Mouse (Mus musculus): ENCODE results near the gene Fam114a2. TPM values are rescaled to one million over a fixed set of nuclear protein-coding genes. Genes with fewer than 3 reads are reported as not detected.

Fam114a2 gene
- polyA plus RNA-seq, 1 experiment from 2014 or later, result 111 TPM

DNA sequence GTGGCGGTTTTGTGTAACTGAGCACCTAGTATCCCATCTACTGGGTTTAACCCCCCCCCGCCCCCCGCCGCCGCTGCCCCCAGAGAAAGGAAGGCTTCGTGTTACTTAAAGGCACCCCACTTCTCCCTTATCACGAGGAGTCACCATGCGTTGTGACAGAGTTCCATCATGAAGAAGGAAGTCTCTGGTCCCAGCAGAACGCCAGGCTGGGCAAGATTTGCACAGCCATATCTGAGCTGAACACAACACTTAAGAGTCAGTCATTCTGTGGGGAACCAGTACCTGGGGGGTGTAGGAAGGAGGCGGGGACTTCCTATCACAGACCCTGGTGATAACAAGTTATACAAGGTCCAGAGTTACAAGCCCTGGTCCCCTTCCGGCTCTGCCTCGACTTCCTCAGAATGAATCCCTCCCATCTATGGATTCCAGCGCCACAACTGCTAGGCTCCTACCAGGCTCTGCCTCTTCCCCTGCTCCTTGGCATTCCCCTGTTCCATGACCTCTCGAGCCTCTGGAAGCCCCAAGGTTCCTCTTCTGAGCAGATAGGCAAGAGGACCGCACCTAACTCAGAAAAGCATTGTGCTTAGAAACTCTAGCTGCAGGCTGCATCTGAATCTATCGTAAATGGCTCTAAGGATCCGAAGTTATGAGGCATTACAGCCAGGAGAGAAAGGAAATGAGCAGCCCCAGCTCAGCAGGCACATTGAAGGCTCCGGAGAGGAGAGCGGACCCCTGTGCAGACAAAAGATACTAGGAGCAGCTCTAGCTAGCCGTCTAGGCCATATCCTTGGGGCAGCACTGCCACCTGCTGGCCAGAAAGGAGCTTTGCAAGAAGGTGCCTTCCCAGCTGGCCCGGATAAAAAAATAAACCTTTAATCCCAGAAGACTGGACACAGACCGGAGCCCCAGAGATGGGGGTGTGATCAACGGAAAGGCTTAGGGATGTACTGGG lies 51.0 kb downstream of the Fam114a2 start:
- H3K9me3 ChIP-seq (ENCODE audit: control insufficient read depth, low read length), result no peaks in the 10 kb centered on the region
- no peaks in the 10 kb centered on the region for H3K36me3 ChIP-seq (ENCODE audit: control insufficient read depth, insufficient read depth)
- ATAC-seq, result peak; percentile 93
- peak overlapping the region; percentile 54 for H3K9ac ChIP-seq (replicated peaks; ENCODE audit: low read depth, low read length)
- peak overlapping the region; percentile 17; the same call in 1 of the 2 replicates for H3K4me2 ChIP-seq (ENCODE audit: low read length)
- no peak overlapping the region for H3K27ac ChIP-seq (ENCODE audit: low read length)
- no peaks in the 10 kb centered on the region for H3K27me3 ChIP-seq (replicated peaks; ENCODE audit: control insufficient read depth, insufficient read depth, low read length)
- peaks cover 4% of the 10 kb centered on the region; the same call in 1 of the 2 replicates for H3K4me1 ChIP-seq (replicated peaks; ENCODE audit: control insufficient read depth, insufficient read depth, low read length)
- 59% methylated on average over 23 of the region's 23 CpGs for WGBS
- H3K4me3 ChIP-seq (replicated peaks; ENCODE audit: low read length), result no peak overlapping the region

DNA sequence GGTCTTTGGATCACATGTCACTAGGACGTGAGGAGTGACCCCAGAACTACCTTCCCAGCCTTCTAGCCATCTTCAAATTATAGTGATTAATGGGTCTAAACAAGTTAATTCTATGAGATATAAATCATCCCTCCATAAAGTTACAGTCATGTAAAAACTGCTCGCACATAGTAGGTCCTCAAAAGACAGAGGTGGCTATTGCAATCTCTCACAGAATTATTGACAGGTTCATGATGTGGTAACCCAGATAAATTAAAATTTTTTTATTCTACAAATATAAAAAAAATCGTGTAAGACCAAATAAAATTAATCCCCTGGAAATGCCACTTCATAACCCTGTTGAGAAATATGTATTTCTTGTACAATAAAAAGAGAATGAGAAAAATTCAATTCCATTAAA lies 52.6 kb downstream of the Fam114a2 start:
- Histone ChIP-seq H3K9ac (replicated peaks; ENCODE audit: low read depth, low read length) (no peak overlapping the region), H3K27me3 (replicated peaks; ENCODE audit: control insufficient read depth, insufficient read depth, low read length) (no peaks in the 10 kb centered on the region), H3K4me3 (replicated peaks; ENCODE audit: low read length) (no peak overlapping the region), H3K4me1 (replicated peaks; ENCODE audit: control insufficient read depth, insufficient read depth, low read length) (peaks cover 4% of the 10 kb centered on the region; the same call in 1 of the 2 replicates), H3K9me3 (ENCODE audit: control insufficient read depth, low read length) (no peaks in the 10 kb centered on the region), H3K4me2 (ENCODE audit: low read length) (no peak overlapping the region), H3K36me3 (ENCODE audit: control insufficient read depth, insufficient read depth) (no peaks in the 10 kb centered on the region), H3K27ac (ENCODE audit: low read length) (no peak overlapping the region)
- WGBS, result 81% methylated on average over 3 of the region's 3 CpGs
- ATAC-seq, result no peak

DNA sequence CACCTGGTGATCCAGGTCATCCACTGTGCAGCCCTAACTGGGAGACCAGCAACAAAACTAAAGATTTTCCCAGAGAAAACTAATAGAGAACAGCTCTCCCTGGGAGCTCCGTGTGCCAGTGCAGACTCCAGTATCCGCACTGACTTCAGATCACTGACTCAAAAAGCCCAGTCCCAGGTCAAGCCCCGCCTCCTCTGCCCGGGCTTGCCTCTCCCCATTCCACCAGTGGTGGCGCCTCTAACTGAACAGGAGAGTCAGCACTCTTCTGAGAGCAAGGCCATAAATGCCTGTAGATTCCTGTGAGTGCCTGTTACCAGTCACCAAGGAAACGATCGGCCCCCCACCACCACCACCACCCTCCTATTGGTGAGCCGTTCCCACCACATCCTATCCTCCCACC lies 53.4 kb downstream of the Fam114a2 start:
- Histone ChIP-seq H3K27me3 (replicated peaks; ENCODE audit: control insufficient read depth, insufficient read depth, low read length) (no peaks in the 10 kb centered on the region), H3K4me2 (ENCODE audit: low read length) (no peak overlapping the region), H3K9ac (replicated peaks; ENCODE audit: low read depth, low read length) (no peak overlapping the region), H3K4me1 (replicated peaks; ENCODE audit: control insufficient read depth, insufficient read depth, low read length) (peaks cover 4% of the 10 kb centered on the region; the same call in 1 of the 2 replicates), H3K27ac (ENCODE audit: low read length) (no peak overlapping the region), H3K36me3 (ENCODE audit: control insufficient read depth, insufficient read depth) (no peaks in the 10 kb centered on the region), H3K9me3 (ENCODE audit: control insufficient read depth, low read length) (no peaks in the 10 kb centered on the region), H3K4me3 (replicated peaks; ENCODE audit: low read length) (no peak overlapping the region)
- WGBS, result 51% methylated on average over 8 of the region's 8 CpGs
- ATAC-seq, result no peak

DNA sequence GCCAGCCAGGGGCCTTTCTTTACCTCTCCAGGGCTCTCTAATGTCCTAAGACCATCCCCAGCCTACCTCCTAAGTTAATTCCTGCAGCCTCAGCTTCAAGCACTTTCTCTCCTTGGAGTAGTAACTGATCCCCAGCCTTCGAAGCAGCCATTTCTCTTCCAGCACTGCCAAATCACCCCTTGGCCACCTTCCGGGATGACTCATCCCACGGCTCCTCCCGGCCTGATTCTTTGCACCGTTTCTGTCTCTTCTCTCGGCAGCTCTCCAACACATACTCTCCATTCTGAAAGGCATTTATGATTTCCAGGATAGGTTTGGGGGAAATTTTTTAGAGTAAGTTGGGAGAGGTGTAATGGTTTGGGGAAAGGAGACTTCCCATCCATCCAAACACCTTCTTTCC lies 58.7 kb downstream of the Fam114a2 start:
- Histone ChIP-seq H3K4me3 (replicated peaks; ENCODE audit: low read length) (no peak overlapping the region), H3K9me3 (ENCODE audit: control insufficient read depth, low read length) (no peaks in the 10 kb centered on the region), H3K4me1 (replicated peaks; ENCODE audit: control insufficient read depth, insufficient read depth, low read length) (no peaks in the 10 kb centered on the region), H3K27me3 (replicated peaks; ENCODE audit: control insufficient read depth, insufficient read depth, low read length) (no peaks in the 10 kb centered on the region), H3K36me3 (ENCODE audit: control insufficient read depth, insufficient read depth) (no peaks in the 10 kb centered on the region), H3K9ac (replicated peaks; ENCODE audit: low read depth, low read length) (no peak overlapping the region), H3K27ac (ENCODE audit: low read length) (no peak overlapping the region), H3K4me2 (ENCODE audit: low read length) (no peak overlapping the region)
- ATAC-seq, result no peak
- 84% methylated on average over 6 of the region's 6 CpGs for WGBS

DNA sequence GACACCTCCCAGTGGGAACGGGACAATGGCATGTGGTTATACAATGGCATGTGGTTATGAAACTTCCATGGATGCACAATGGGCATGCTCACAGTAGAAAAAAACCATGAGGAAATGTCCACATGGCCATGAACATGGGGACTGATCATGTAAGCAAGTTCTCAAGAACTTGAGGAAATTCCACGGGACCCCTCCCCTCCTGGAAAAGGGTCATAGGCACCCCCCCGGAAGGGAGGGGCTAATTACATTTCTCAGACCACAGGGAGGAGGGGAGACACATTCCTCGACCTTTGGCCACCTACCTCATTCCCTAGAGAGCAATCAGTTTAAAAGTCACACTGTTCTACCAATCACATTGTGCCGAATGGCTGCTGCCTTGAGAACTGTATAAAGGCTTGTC lies 64.0 kb downstream of the Fam114a2 start:
- Histone ChIP-seq H3K27me3 (replicated peaks; ENCODE audit: control insufficient read depth, insufficient read depth, low read length) (no peaks in the 10 kb centered on the region), H3K4me2 (ENCODE audit: low read length) (no peak overlapping the region), H3K4me3 (replicated peaks; ENCODE audit: low read length) (no peak overlapping the region), H3K9me3 (ENCODE audit: control insufficient read depth, low read length) (no peaks in the 10 kb centered on the region), H3K36me3 (ENCODE audit: control insufficient read depth, insufficient read depth) (no peaks in the 10 kb centered on the region), H3K9ac (replicated peaks; ENCODE audit: low read depth, low read length) (no peak overlapping the region), H3K27ac (ENCODE audit: low read length) (no peak overlapping the region), H3K4me1 (replicated peaks; ENCODE audit: control insufficient read depth, insufficient read depth, low read length) (no peaks in the 10 kb centered on the region)
- WGBS, result 76% methylated on average over 5 of the region's 5 CpGs
- no peak for ATAC-seq

DNA sequence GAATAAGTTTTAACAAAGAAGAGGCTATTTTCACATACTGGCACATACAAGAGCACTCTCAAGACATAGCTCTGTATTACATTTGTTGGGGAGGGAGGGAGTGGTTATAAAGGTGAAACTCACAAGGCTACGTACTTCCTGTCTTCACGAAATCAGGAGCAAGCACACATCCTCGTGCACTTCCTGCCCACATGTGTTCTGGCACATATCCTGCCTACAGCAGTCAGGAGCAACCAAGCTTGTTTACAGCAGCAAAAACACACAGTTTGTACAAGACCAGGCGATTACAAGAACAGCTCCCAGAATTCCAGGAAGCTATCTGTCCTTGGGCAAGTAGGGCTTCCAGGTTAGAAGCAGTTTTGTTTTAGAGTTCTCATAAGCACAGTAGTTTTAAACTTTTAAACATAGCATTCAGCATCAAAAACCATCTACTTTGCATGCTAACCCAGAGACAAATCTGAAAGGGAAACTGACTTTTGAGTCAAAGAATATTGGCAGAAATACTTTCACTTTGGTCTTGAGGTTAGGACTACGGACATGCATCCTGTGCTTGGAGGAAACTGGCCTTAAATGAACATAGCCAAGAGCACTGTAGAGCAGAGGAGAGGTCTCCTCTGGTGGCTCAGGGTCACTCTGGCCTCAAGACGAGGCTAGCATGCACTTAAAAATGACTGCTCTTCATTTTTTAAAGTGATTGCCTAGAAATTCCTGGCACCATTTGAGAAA lies 73.0 kb downstream of the Fam114a2 start:
- ATAC-seq, result no peak
- Histone ChIP-seq H3K4me2 (ENCODE audit: low read length) (no peak overlapping the region), H3K27me3 (replicated peaks; ENCODE audit: control insufficient read depth, insufficient read depth, low read length) (no peaks in the 10 kb centered on the region), H3K9ac (replicated peaks; ENCODE audit: low read depth, low read length) (no peak overlapping the region), H3K9me3 (ENCODE audit: control insufficient read depth, low read length) (no peaks in the 10 kb centered on the region), H3K4me3 (replicated peaks; ENCODE audit: low read length) (no peak overlapping the region), H3K4me1 (replicated peaks; ENCODE audit: control insufficient read depth, insufficient read depth, low read length) (no peaks in the 10 kb centered on the region), H3K27ac (ENCODE audit: low read length) (no peak overlapping the region), H3K36me3 (ENCODE audit: control insufficient read depth, insufficient read depth) (no peaks in the 10 kb centered on the region)
- 78% methylated on average over 6 of the region's 6 CpGs for WGBS

GRCm38 (mm10) chr11:57434153-57434552 lies 84.3 kb downstream of the Fam114a2 start:
- no peaks in the 10 kb centered on the region for H3K27me3 ChIP-seq (replicated peaks; ENCODE audit: control insufficient read depth, insufficient read depth, low read length)
- no peaks in the 10 kb centered on the region for H3K4me1 ChIP-seq (replicated peaks; ENCODE audit: control insufficient read depth, insufficient read depth, low read length)
- no peak for ATAC-seq
- no peak overlapping the region for H3K4me3 ChIP-seq (replicated peaks; ENCODE audit: low read length)
- H3K27ac ChIP-seq (ENCODE audit: low read length), result no peak overlapping the region
- WGBS, result 12% methylated on average over 1 of the region's 1 CpGs
- no peaks in the 10 kb centered on the region for H3K9me3 ChIP-seq (ENCODE audit: control insufficient read depth, low read length)
- no peak overlapping the region for H3K9ac ChIP-seq (replicated peaks; ENCODE audit: low read depth, low read length)
- no peak overlapping the region for H3K4me2 ChIP-seq (ENCODE audit: low read length)
- no peaks in the 10 kb centered on the region for H3K36me3 ChIP-seq (ENCODE audit: control insufficient read depth, insufficient read depth)

Other genes with a start within 250 kb of the Fam114a2 start
- 63.8 and 72.7 TPM in 2 replicates for gene Mfap3, start within 50 bp of the Fam114a2 start, polyA plus RNA-seq (2015; fragmentation: Nextera tagmentation; extraction: Ambion mirVana)
- 12.8 and 13.3 TPM in 2 replicates for gene Galnt10, start 126.8 kb upstream of the Fam114a2 start, polyA plus RNA-seq (2015; fragmentation: Nextera tagmentation; extraction: Ambion mirVana)

Data from forebrain, embryonic 16.5 days (tissue).